Mouse (Mus musculus) midbrain, postnatal 0 days (tissue): ENCODE measurements at regions not wholly inside any gene's neighbourhood (a gene's known extent, or its start where the extent isn't known, plus 50 kb on each side); places are given as distances from the start of the nearest gene placed in this dataset.

Experiments used
- ATAC-seq: fragments of 200-750 bp; cut with Nextera tagmentation; 2 replicates; pipeline ENCODE4 v1.8.0; 2017; ENCODE audit warnings: moderate number of reproducible peaks, mild to moderate bottlenecking, moderate TSS enrichment, moderate library complexity; ENCODE audit not compliant: low FRiP score
- DNase-seq: peaks from one replicate; pipeline ENCODE4 v3.0.0-alpha.2; 2015; ENCODE audit warnings: low spot score
- H3K27ac ChIP-seq: fragments of 300-500 bp; sonication (generic); 2 replicates; pipeline ENCODE4 v1.5.1; 2014; ENCODE audit warnings: low read depth, mild to moderate bottlenecking, low read length, mixed read lengths
- H3K27me3 ChIP-seq: fragments of 300-500 bp; sonication (generic); 2 replicates; pipeline ENCODE4 v1.6.1; 2014; ENCODE audit warnings: low read length, control low read depth, mixed read lengths; ENCODE audit not compliant: insufficient read depth
- H3K36me3 ChIP-seq: fragments of 300-500 bp; sonication (generic); 2 replicates; pipeline ENCODE4 v1.6.1; 2014; ENCODE audit warnings: low read length, control low read depth, mixed read lengths; ENCODE audit not compliant: insufficient read depth
- H3K4me1 ChIP-seq: fragments of 300-500 bp; sonication (generic); 2 replicates; pipeline ENCODE4 v1.6.1; 2014; ENCODE audit warnings: mild to moderate bottlenecking, control low read depth, antibody characterized with exemption, low read length, mixed read lengths; ENCODE audit not compliant: insufficient read depth
- H3K4me2 ChIP-seq: fragments of 300-500 bp; sonication (generic); 2 replicates; pipeline ENCODE4 v1.6.1; 2014; ENCODE audit warnings: low read depth, mild to moderate bottlenecking, low read length, mixed read lengths; ENCODE audit not compliant: poor library complexity, severe bottlenecking
- H3K4me3 ChIP-seq: fragments of 300-500 bp; sonication (generic); 2 replicates; pipeline ENCODE4 v1.5.1; 2014; ENCODE audit warnings: low read depth, mild to moderate bottlenecking, low read length, moderate library complexity
- H3K9ac ChIP-seq: fragments of 300-500 bp; sonication (generic); replicated peaks from 2 replicates; pipeline ENCODE4 v1.6.1; 2014; ENCODE audit warnings: mild to moderate bottlenecking, low read length, moderate library complexity, mixed read lengths; ENCODE audit not compliant: poor library complexity, severe bottlenecking
- H3K9me3 ChIP-seq: fragments of 300-500 bp; sonication (generic); 2 replicates; pipeline ENCODE4 v1.6.1; 2016; ENCODE audit warnings: low read length, control low read depth
- CTCF ChIP-seq: IDR thresholded peaks from 2 replicates; pipeline ENCODE4 v1.5.1; 2016; ENCODE audit warnings: antibody characterized with exemption, mild to moderate bottlenecking
- WGBS: fragments of 180-500 bp; shearing (Covaris S2); extraction: QIAGEN DNeasy Blood & Tissue Kit; methylation state at CpG from one replicate; pipeline ENCODE4 v1.1.7; 2014; 5-methylcytosine and 5-hydroxymethylcytosine counted together

DNA sequence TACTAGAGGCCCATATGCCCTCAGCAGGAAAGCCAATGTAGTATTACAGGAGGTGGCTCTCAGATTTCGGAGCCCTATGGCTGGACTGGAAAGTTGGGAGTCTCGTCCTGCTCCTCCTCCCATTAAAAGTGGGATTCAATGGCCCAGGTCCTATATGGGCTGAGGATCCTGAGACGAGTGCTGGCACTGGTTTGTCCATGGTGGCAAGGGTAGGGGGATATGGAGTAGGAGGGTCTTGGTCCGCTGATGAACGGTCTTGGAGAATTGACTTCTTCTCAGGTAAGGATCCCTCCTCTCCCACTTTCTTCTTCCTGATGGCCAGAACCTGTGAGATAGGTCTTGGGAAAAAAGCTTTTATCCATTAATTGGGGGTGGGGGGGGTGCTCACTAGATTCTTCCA is 522.2 kb upstream of the Slc5a7 start:
- WGBS: 86% methylated on average over 5 of the region's 5 CpGs
- H3K27me3 ChIP-seq: no peaks in the 10 kb centered on the region

DNA sequence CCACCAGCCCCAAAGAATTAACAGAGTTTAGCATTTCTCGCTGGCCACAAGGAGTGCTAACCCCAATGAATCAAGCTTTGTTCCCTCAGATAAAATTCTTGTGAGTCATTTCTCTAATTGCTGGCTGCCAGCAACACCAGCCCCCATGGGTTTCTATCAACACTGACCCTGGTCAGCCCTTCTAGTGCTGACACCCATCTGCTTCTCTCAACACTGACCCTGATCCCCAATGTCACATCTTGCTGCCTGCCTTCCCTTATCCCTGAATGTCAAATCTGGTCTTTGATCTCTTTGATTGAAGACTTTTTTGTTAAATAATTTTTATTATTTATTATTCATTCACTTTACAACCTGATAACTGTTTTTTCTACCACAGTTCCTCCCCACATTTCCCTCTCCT is 554.8 kb upstream of the Slc5a7 start:
- H3K27ac ChIP-seq: no peak overlapping the region
- no peak overlapping the region for H3K9ac ChIP-seq
- 79% methylated on average over 1 of the region's 1 CpGs for WGBS
- DNase-seq (no peak), ATAC-seq (no peak)
- H3K36me3 ChIP-seq: no peaks in the 10 kb centered on the region
- no peaks in the 10 kb centered on the region for H3K4me1 ChIP-seq
- H3K4me3 ChIP-seq: no peak overlapping the region
- no peaks in the 10 kb centered on the region for H3K9me3 ChIP-seq
- H3K27me3 ChIP-seq: no peaks in the 10 kb centered on the region
- TF ChIP-seq CTCF: no peak
- no peak overlapping the region for H3K4me2 ChIP-seq

More for the DNA sequence above, 522.2 kb upstream of the Slc5a7 start:
- ATAC-seq (no peak), DNase-seq (no peak)
- H3K9ac ChIP-seq: no peak overlapping the region
- no peak for TF ChIP-seq CTCF
- H3K36me3 ChIP-seq: no peaks in the 10 kb centered on the region
- no peak overlapping the region for H3K4me2 ChIP-seq
- no peaks in the 10 kb centered on the region for H3K4me1 ChIP-seq
- no peak overlapping the region for H3K4me3 ChIP-seq
- 0 out of 2 replicates have a peak, but pooled peaks cover 6% of the 10 kb centered on the region for H3K9me3 ChIP-seq
- no peak overlapping the region for H3K27ac ChIP-seq

DNA sequence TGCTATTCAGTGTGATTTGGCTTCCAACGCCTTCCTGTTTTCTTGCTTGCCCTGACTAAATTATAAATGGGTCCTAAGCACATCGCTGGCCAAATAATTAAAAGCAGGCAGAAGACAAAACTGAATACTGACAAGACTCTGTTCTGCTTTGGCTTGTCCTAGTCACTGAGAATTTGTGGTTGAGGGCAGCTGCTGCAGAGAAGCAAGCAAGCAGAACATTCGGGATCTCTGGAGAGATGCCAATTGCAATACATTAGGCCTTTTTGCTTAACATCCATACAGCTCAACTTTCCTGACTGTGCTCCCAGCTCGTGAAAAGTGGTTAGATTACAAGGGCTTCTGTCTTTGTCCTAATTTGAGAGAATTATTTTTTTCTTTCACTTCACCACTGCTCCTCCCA is 549.0 kb upstream of the St6gal2 start:
- TF ChIP-seq CTCF: no peak
- no peak for ATAC-seq
- peak; percentile 78 for DNase-seq
- Histone ChIP-seq H3K27ac (no peak overlapping the region), H3K36me3 (no peaks in the 10 kb centered on the region), H3K4me1 (no peaks in the 10 kb centered on the region), H3K27me3 (no peaks in the 10 kb centered on the region), H3K9me3 (no peaks in the 10 kb centered on the region), H3K9ac (no peak overlapping the region), H3K4me2 (no peak overlapping the region), H3K4me3 (no peak overlapping the region)
- 51% methylated on average over 4 of the region's 4 CpGs for WGBS

DNA sequence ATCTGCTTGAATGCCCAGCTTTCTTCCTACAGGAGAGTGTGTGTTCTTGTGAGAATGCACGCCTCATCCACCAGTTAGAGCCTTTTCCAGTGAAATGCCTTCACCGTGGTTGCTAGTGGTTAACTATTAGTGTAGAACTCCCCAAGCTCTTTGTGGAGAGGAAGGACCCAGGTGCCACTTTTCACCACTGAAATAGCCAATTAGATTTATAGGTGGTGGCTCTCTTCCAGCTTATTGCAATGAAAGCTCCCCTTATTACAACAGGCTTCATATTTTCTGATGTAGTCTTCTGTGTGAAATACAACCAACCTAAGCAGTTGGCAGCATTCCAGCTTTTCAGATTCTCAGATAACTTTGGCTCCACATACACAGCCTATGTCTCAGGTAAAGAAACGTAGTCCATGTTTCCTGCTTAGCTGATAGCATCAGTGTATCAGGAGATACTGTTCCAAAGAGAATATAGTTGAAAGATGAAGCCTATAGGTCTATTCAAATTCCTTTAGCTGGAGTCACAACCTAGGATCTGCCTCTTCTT is 515.9 kb upstream of the St6gal2 start:
- WGBS: 78% methylated on average over 3 of the region's 3 CpGs

DNA sequence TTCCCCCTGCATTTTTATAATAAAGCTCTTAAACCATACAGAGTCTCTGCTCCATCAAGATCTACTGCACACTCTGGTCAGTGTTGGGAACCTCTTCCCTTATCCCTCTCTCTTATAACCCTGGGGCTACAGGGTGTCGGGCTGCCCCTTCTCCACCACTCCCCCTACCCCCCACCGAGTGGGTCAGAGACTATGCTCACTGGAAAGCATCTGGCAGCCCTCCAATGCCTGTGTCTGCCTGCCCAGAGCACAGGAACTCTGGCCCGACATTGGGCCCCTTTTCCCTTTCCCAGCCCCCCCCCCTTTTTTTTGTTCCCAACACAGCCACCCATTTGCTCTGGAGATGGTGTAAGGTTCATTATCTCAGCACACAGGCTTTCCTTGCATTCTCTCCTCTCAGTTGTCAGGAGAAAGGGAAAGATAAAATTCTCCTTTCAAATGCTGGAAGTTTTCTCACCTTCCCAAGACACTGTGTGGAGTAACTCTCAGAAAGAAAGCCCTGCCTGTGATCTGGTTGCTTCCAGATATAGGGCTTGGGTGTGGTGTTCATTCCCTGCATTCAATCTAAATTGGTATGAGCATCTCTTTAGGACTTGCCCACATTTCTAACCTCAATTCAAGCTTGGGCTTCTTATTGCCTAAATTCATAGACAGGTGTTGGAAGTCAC is 501.7 kb upstream of the St6gal2 start:
- H3K9ac ChIP-seq: no peak overlapping the region
- no peak overlapping the region for H3K4me2 ChIP-seq
- ATAC-seq (no peak), DNase-seq (no peak)
- H3K9me3 ChIP-seq: no peaks in the 10 kb centered on the region
- WGBS: 28% methylated on average over 3 of the region's 3 CpGs
- TF ChIP-seq CTCF: no peak
- H3K36me3 ChIP-seq: no peaks in the 10 kb centered on the region
- no peaks in the 10 kb centered on the region for H3K27me3 ChIP-seq
- no peak overlapping the region for H3K27ac ChIP-seq
- no peaks in the 10 kb centered on the region for H3K4me1 ChIP-seq
- no peak overlapping the region for H3K4me3 ChIP-seq

More for the DNA sequence above, 515.9 kb upstream of the St6gal2 start:
- H3K9ac ChIP-seq: no peak overlapping the region
- no peaks in the 10 kb centered on the region for H3K9me3 ChIP-seq
- ATAC-seq (no peak), DNase-seq (peak; percentile 14)
- H3K4me1 ChIP-seq: no peaks in the 10 kb centered on the region
- no peak overlapping the region for H3K27ac ChIP-seq
- H3K4me2 ChIP-seq: no peak overlapping the region
- TF ChIP-seq CTCF: no peak
- no peak overlapping the region for H3K4me3 ChIP-seq
- no peaks in the 10 kb centered on the region for H3K36me3 ChIP-seq
- no peaks in the 10 kb centered on the region for H3K27me3 ChIP-seq

DNA sequence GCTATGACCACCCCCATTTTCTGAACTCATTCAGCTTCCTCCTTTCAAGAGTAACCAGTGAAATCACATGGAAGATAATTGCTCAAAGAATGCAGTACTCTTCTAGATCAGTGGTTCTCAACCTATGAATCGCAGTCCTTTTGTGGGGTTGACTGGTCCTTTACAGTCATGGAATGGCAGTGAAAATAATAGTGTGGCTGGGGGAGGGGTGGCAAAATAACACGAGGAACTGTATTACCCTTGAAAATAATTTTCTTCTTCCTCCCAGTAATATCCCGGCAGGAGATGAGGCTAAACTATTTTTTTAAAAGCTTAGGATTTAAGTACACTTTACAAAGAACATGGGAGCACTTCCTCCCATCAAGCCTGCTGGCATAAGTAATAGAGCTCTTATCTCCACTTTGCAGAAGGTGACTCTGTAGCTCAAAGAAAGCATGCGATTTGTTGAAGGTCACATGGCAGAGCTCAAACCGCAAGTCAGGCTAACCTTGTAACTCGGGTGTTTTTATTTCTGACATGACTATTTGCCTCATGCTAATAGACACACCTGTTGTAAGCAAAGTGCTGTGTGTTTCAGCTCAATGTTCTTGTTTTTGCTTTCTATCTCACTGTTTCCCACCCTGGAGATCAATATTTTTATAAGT is 500.8 kb upstream of the St6gal2 start:
- no peak overlapping the region for H3K4me3 ChIP-seq
- ATAC-seq (peak; percentile 80), DNase-seq (no peak)
- H3K27ac ChIP-seq: no peak overlapping the region
- H3K27me3 ChIP-seq: no peaks in the 10 kb centered on the region
- 75% methylated on average over 6 of the region's 6 CpGs for WGBS
- H3K9me3 ChIP-seq: no peaks in the 10 kb centered on the region
- no peak for TF ChIP-seq CTCF
- no peak overlapping the region for H3K4me2 ChIP-seq
- H3K36me3 ChIP-seq: no peaks in the 10 kb centered on the region
- no peaks in the 10 kb centered on the region for H3K4me1 ChIP-seq
- no peak overlapping the region for H3K9ac ChIP-seq
